Mouse (Mus musculus) ovary, adult 10 weeks (tissue): ENCODE results near the gene Adgrl3. TPM values are rescaled to one million over a fixed set of nuclear protein-coding genes. Genes with fewer than 3 reads are reported as not detected.

ENCODE experiments used
- polyA plus RNA-seq: library from polyadenylated mRNA; stranded (reverse); fragments of 350-450 nt; fragmentation: Illumina TruSeq; extraction: RNeasy Lipid Tissue Mini Kit (QIAGEN cat#74804); gene quantifications from one replicate; pipeline ENCODE4 v1.2.3, GENCODE M21; 2014

The Adgrl3 gene
- 38.7 TPM for polyA plus RNA-seq

GRCm38 (mm10) chr5:81019590-81020254 lies at the start of gene Adgrl3:
TSS of gene Adgrl3 (plus strand) at chr5:81020138.

